Mouse (Mus musculus): ENCODE measurements around the gene Krt8. TPM values are rescaled to one million over a fixed set of nuclear protein-coding genes. Genes with fewer than 3 reads are reported as not detected.

Krt8 gene
- polyA plus RNA-seq, 1 experiment from 2014 or later: 775 TPM

- H3K4me3 ChIP-seq (replicated peaks): peak overlapping the region; percentile 9; the same call in 1 of the 2 replicates
Measured at GRCm38 (mm10) chr15:102025136-102025872, 21.0 kb upstream of the Krt8 start.

GRCm38 (mm10) chr15:102023888-102024287 lies 19.6 kb upstream of the Krt8 start:
- no peaks in the 10 kb centered on the region for H3K27me3 ChIP-seq (replicated peaks)
- no peaks in the 10 kb centered on the region for H3K36me3 ChIP-seq
- no peak overlapping the region for H3K9ac ChIP-seq
- no peak for ATAC-seq
- H3K4me2 ChIP-seq (replicated peaks): no peak overlapping the region
- no peak overlapping the region for H3K27ac ChIP-seq
- 51% methylated on average over 8 of the region's 8 CpGs for WGBS
- H3K9me3 ChIP-seq: no peaks in the 10 kb centered on the region
- no peak overlapping the region for H3K4me3 ChIP-seq (replicated peaks)
- H3K4me1 ChIP-seq (replicated peaks): peaks cover 33% of the 10 kb centered on the region

More at GRCm38 (mm10) chr15:102025136-102025872, 21.0 kb upstream of the Krt8 start:
- peak overlapping the region; percentile 57 for H3K27ac ChIP-seq
- H3K9me3 ChIP-seq: no peaks in the 10 kb centered on the region
- peaks cover 33% of the 10 kb centered on the region for H3K4me1 ChIP-seq (replicated peaks)
- WGBS: 12% methylated on average over 22 of the region's 22 CpGs
- peak overlapping the region; percentile 49 for H3K4me2 ChIP-seq (replicated peaks)
- H3K9ac ChIP-seq: peak overlapping the region; percentile 32; the same call in 1 of the 2 replicates
- no peaks in the 10 kb centered on the region for H3K27me3 ChIP-seq (replicated peaks)
- ATAC-seq: peak; percentile 37
- no peaks in the 10 kb centered on the region for H3K36me3 ChIP-seq

GRCm38 (mm10) chr15:102022481-102022880 lies 18.2 kb upstream of the Krt8 start:
- Histone ChIP-seq H3K4me2 (replicated peaks) (no peak overlapping the region), H3K27me3 (replicated peaks) (no peaks in the 10 kb centered on the region), H3K4me3 (replicated peaks) (no peak overlapping the region), H3K9ac (no peak overlapping the region), H3K36me3 (no peaks in the 10 kb centered on the region), H3K9me3 (no peaks in the 10 kb centered on the region), H3K4me1 (replicated peaks) (peaks cover 41% of the 10 kb centered on the region), H3K27ac (no peak overlapping the region)
- WGBS: 28% methylated on average over 8 of the region's 8 CpGs
- no peak for ATAC-seq

- H3K9me3 ChIP-seq: no peaks in the 10 kb centered on the region
- H3K27me3 ChIP-seq (replicated peaks): no peaks in the 10 kb centered on the region
- H3K4me2 ChIP-seq (replicated peaks): no peak overlapping the region; the same call in 1 of the 2 replicates
- peak overlapping the region; percentile 94 for H3K27ac ChIP-seq
- H3K4me1 ChIP-seq (replicated peaks): peaks cover 37% of the 10 kb centered on the region
- no peaks in the 10 kb centered on the region for H3K36me3 ChIP-seq
- 14% methylated on average over 7 of the region's 7 CpGs for WGBS
- H3K4me3 ChIP-seq (replicated peaks): no peak overlapping the region
- no peak overlapping the region for H3K9ac ChIP-seq
- peak; percentile 71 for ATAC-seq
Measured at GRCm38 (mm10) chr15:102017918-102018463, 13.7 kb upstream of the Krt8 start.

GRCm38 (mm10) chr15:102016787-102017186 lies 12.5 kb upstream of the Krt8 start:
- H3K4me1 ChIP-seq (replicated peaks): peaks cover 37% of the 10 kb centered on the region
- 0 out of 2 replicates have a peak overlapping the region, but pooled peaks have one; percentile 26 for H3K9ac ChIP-seq
- no peaks in the 10 kb centered on the region for H3K27me3 ChIP-seq (replicated peaks)
- peak; percentile 35 for ATAC-seq
- H3K4me3 ChIP-seq (replicated peaks): no peak overlapping the region
- no peaks in the 10 kb centered on the region for H3K9me3 ChIP-seq
- H3K36me3 ChIP-seq: no peaks in the 10 kb centered on the region
- H3K27ac ChIP-seq: peak overlapping the region; percentile 94
- 22% methylated on average over 7 of the region's 7 CpGs for WGBS
- H3K4me2 ChIP-seq (replicated peaks): peak overlapping the region; percentile 34

- Histone ChIP-seq H3K36me3 (no peaks in the 10 kb centered on the region), H3K4me3 (replicated peaks) (no peak overlapping the region), H3K9ac (no peak overlapping the region), H3K27ac (peak overlapping the region; percentile 94), H3K27me3 (replicated peaks) (no peaks in the 10 kb centered on the region), H3K4me2 (replicated peaks) (peak overlapping the region; percentile 34), H3K4me1 (replicated peaks) (peaks cover 40% of the 10 kb centered on the region), H3K9me3 (no peaks in the 10 kb centered on the region)
- peak; percentile 85 for ATAC-seq
- 21% methylated on average over 3 of the region's 3 CpGs for WGBS
Measured at GRCm38 (mm10) chr15:102016096-102016495, 11.8 kb upstream of the Krt8 start.

GRCm38 (mm10) chr15:102014848-102015247 lies 10.6 kb upstream of the Krt8 start:
- Histone ChIP-seq H3K4me3 (replicated peaks) (no peak overlapping the region), H3K27me3 (replicated peaks) (no peaks in the 10 kb centered on the region), H3K4me2 (replicated peaks) (no peak overlapping the region), H3K4me1 (replicated peaks) (peaks cover 49% of the 10 kb centered on the region), H3K27ac (no peak overlapping the region), H3K36me3 (no peaks in the 10 kb centered on the region), H3K9ac (no peak overlapping the region), H3K9me3 (no peaks in the 10 kb centered on the region)
- 40% methylated on average over 2 of the region's 4 CpGs for WGBS
- ATAC-seq: no peak

GRCm38 (mm10) chr15:102013651-102014050 lies 9.4 kb upstream of the Krt8 start:
- 41% methylated on average over 3 of the region's 3 CpGs for WGBS
- no peaks in the 10 kb centered on the region for H3K9me3 ChIP-seq
- no peaks in the 10 kb centered on the region for H3K27me3 ChIP-seq (replicated peaks)
- no peaks in the 10 kb centered on the region for H3K36me3 ChIP-seq
- no peak overlapping the region for H3K4me3 ChIP-seq (replicated peaks)
- peak; percentile 18; the same call in 1 of the 2 replicates for ATAC-seq
- H3K9ac ChIP-seq: no peak overlapping the region
- peak overlapping the region; percentile 7; the same call in 1 of the 2 replicates for H3K27ac ChIP-seq
- no peak overlapping the region for H3K4me2 ChIP-seq (replicated peaks)
- peaks cover 53% of the 10 kb centered on the region for H3K4me1 ChIP-seq (replicated peaks)

- 64% methylated on average over 4 of the region's 4 CpGs for WGBS
- Histone ChIP-seq H3K27me3 (replicated peaks) (no peaks in the 10 kb centered on the region), H3K9ac (no peak overlapping the region), H3K4me3 (replicated peaks) (no peak overlapping the region), H3K27ac (no peak overlapping the region), H3K9me3 (no peaks in the 10 kb centered on the region), H3K4me1 (replicated peaks) (peaks cover 53% of the 10 kb centered on the region), H3K36me3 (no peaks in the 10 kb centered on the region), H3K4me2 (replicated peaks) (no peak overlapping the region)
- ATAC-seq: no peak
Measured at GRCm38 (mm10) chr15:102012260-102012765, 8.0 kb upstream of the Krt8 start.

GRCm38 (mm10) chr15:102010569-102011245 lies 6.4 kb upstream of the Krt8 start:
- no peak overlapping the region for H3K9ac ChIP-seq
- H3K36me3 ChIP-seq: no peaks in the 10 kb centered on the region
- H3K27me3 ChIP-seq (replicated peaks): no peaks in the 10 kb centered on the region
- H3K4me2 ChIP-seq (replicated peaks): no peak overlapping the region
- WGBS: 53% methylated on average over 3 of the region's 3 CpGs
- H3K27ac ChIP-seq: no peak overlapping the region
- H3K4me1 ChIP-seq (replicated peaks): peaks cover 54% of the 10 kb centered on the region
- H3K4me3 ChIP-seq (replicated peaks): no peak overlapping the region
- H3K9me3 ChIP-seq: no peaks in the 10 kb centered on the region
- ATAC-seq: no peak

- no peak for ATAC-seq
- 0 out of 2 replicates have a peak overlapping the region, but pooled peaks have one; percentile 22 for H3K4me2 ChIP-seq (replicated peaks)
- 0 out of 2 replicates have a peak overlapping the region, but pooled peaks have one; percentile 51 for H3K27ac ChIP-seq
- H3K9me3 ChIP-seq: no peaks in the 10 kb centered on the region
- no peaks in the 10 kb centered on the region for H3K36me3 ChIP-seq
- no peak overlapping the region for H3K9ac ChIP-seq
- peaks cover 52% of the 10 kb centered on the region for H3K4me1 ChIP-seq (replicated peaks)
- WGBS: 49% methylated on average over 12 of the region's 12 CpGs
- H3K27me3 ChIP-seq (replicated peaks): 0 out of 2 replicates have a peak, but pooled peaks cover 6% of the 10 kb centered on the region
- H3K4me3 ChIP-seq (replicated peaks): no peak overlapping the region
Measured at GRCm38 (mm10) chr15:102007097-102008069, 3.1 kb upstream of the Krt8 start.
